Mouse (Mus musculus) testis, postnatal 14 days (tissue): ENCODE measurements around the gene Ccdc188.
"Not testable (repeated sequence)": the region's sequence is repeated elsewhere in the genome, so short reads cannot be mapped to it uniquely, and the experiment has no call there.

ENCODE experiments used
- DNase-seq: peaks from one replicate; pipeline ENCODE4 v3.0.0; 2021; ENCODE audit warnings: low spot score

The Ccdc188 gene

GRCm38 (mm10) chr16:18217579-18217978 lies at the start of gene Ccdc188:
Gene Ccdc188 (plus strand): TSS chr16:18217879.
- no peak for DNase-seq

- no peak for DNase-seq
Measured at GRCm38 (mm10) chr16:18169156-18169555, 48.5 kb upstream of the Ccdc188 start.

DNA sequence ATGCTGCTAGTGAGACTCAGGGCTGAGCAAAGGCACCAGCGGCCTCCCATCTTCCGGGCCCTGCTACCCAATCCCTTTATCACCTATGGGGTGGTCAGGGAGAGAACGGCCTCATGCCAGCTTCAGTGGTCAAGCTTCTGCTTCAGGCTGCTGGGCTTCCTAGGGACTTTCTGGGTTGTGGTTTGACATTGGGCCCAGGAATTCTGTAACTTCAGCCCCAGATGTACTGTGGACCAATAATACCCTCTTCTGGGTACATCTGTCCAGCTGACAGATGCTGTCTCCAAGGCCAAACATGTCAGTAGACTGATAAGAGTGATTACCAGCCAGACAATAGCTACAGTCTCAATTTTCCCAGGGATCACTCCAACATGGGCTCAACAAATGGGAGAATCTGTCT lies 47.9 kb upstream of the Ccdc188 start:
- DNase-seq = no peak

DNA sequence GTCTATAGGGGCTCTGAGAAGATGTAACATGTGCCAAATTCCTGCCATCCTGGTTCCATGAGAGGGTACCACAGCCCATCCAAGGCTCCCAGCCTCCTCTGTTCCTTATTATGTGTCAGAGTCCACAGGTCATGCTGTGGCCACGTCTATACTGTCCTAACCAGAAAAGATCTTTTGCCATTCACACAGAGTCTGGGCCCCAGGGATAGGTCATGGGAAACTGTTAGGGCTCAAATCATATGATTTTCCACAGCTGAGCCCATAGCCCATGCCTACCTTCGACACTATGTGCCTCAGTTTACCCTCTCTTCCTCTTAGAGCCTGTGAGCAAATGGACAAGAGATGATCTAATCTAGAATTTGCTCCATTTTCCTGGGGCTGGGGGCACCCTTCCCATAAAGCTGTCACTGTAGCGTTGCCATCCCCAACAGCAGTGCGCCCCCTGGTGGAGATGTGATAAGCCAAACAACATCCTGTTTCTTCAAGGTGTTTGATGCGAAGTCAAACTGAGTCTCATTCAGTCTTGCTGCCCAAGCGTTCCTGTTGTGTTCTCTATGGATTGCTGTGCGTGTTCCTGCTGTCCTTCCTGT lies 45.3 kb upstream of the Ccdc188 start:
- DNase-seq = peak; percentile 31

- no peak for DNase-seq
Measured at GRCm38 (mm10) chr16:18173231-18173630, 44.4 kb upstream of the Ccdc188 start.

DNA sequence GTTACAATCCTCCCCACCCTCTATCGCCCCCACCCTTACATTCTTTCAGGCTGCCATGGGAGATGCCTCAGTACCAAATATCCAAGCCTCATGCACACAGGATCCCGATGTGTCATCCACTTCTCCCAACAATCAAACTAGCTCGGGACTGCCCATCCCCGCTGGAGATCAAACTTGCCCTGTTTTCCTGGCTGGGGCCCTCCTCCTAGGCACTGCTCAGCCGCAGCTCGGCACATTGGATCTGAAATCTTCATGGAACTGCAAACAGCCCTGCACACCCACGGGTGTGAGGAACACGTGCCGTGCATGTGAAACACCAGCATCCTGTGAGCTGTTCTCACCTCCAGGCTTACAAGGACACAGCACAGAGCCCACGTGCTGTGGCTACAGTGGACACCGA lies 43.9 kb upstream of the Ccdc188 start:
- no peak for DNase-seq

GRCm38 (mm10) chr16:18175817-18176541 lies 41.7 kb upstream of the Ccdc188 start:
- no peak for DNase-seq

GRCm38 (mm10) chr16:18176758-18177157 lies 40.9 kb upstream of the Ccdc188 start:
- no peak for DNase-seq

DNA sequence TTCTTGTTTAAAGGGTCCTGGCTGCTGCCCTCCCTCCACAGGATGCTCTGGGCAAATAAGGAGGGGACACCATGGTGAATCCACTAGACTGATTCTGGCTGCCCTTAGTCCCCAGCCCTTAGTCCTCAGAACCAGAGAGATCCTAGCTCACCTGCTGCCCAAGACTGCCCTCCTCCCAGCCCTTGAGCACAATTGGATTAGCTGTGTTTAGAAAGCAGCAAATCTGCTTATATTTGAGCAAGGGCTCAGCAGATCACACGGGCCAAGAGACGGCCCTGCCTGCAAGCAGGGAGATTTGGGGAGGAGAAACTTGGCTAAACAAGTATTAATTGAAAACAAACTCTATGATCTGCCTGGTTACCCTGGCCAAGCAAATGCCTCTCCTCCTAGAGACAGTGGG lies 38.1 kb upstream of the Ccdc188 start:
- DNase-seq = no peak

DNA sequence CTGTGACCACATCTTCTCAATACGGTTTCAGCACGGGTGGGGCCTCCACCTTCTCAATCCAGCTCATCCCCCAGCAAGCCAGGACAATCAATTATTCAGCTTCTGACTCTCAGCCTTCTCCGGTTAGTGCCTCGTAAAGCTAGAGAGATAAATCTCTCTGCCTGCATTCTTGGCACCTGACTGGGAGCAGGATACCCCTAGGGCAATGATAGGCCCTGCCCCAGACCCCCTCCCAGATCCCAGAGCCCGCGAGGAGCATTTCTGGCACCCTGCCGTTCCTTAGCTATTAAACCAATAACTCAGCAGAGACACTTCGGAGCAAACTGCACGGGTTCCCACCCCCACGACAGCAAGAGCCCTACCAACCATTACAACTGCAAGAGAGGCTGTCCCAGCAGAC lies 36.3 kb upstream of the Ccdc188 start:
- no peak for DNase-seq

DNA sequence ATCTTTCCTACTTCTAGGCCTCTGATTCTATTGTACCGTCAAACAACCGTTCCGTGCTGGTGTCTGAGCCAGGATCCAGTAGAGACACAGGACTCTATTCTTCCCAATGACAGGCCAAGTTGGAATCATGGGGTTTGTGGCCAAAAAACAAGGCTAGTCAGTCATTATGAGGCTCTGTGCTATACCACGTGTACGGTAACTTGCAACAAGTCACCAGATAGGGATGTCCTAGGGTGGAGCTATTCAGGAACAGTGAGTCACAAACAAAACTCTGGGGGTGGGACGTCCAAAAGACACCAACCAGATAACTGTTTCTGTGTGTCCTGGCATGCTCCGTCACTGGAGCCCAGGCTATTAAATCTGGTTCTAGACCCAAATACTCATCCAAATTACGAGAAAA lies 34.9 kb upstream of the Ccdc188 start:
- DNase-seq = no peak

- DNase-seq = no peak
Measured at GRCm38 (mm10) chr16:18185715-18186449, 31.8 kb upstream of the Ccdc188 start.

- DNase-seq = no peak
Measured at GRCm38 (mm10) chr16:18186798-18187197, 30.9 kb upstream of the Ccdc188 start.

DNA sequence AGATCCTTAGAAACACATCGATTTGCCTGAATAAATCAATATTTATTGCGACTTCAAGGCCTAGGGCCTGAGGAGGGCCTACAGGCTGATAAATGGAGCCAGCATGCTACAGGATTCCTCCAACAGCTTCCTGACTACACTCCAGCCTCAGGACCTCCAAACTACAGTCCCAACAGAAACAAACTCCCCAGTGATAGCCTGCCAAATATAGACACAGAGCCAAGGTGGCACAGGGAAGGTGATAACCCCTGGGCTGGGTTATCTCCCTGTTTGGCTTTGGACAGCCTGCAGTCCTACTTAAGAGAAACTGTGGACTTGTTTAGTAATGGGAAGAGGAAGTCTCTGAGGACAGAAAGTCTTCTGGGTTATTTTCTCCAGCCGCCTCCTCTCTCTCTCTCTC lies 30.5 kb upstream of the Ccdc188 start:
- DNase-seq = no peak

- DNase-seq = no peak
Measured at GRCm38 (mm10) chr16:18191006-18191405, 26.7 kb upstream of the Ccdc188 start.

- no peak for DNase-seq
Measured at GRCm38 (mm10) chr16:18194208-18194985, 23.3 kb upstream of the Ccdc188 start.

- no peak for DNase-seq
Measured at GRCm38 (mm10) chr16:18195068-18195467, 22.6 kb upstream of the Ccdc188 start.

DNA sequence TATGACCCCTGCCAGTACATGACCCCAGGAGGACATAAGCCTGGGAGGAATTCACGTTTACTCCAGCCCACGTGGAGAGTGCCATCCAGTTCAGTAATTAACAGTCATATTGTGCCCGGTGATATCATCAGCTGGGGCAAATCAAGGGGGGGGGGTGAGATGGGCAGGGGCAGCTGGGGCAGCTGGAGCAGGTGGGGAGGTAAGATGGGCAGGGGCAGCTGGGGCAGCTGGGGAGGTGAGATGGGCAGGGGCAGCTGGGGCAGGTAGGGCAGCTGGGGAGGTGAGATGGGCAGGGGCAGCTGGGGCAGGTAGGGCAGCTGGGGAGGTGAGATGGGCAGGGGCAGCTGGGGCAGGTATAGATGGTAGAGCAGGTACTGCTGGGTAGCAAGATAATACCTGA lies 22.1 kb upstream of the Ccdc188 start:
- DNase-seq = not testable (repeated sequence)

DNA sequence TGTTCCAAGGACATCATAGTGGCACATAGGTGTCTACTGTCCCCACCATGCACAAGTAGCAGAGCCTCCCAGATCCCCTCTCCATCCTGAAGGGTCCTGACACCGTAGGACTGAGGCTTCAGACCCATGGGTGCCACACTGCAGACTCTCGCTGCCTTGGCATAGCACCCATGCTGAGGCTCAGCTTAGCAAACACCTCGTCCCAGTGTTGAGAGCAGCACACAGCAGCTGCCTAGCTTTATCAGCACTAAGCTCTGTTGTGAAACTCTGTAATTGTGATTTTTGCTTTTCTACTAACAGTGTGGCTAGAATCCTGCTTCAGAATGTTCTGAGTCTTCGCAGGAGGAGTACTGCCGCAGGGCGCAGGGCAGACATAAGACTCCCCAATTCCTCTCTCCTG lies 19.8 kb upstream of the Ccdc188 start:
- DNase-seq = no peak

- no peak for DNase-seq
Measured at GRCm38 (mm10) chr16:18198365-18199098, 19.1 kb upstream of the Ccdc188 start.

GRCm38 (mm10) chr16:18200062-18200461 lies 17.6 kb upstream of the Ccdc188 start:
- no peak for DNase-seq

- DNase-seq = no peak
Measured at GRCm38 (mm10) chr16:18201620-18202019, 16.1 kb upstream of the Ccdc188 start.
